Mouse (Mus musculus) B cell, adult 2 months (primary cell): ENCODE data around the gene Ralbp1.

Experiments used
- DNase-seq, 2 experiments: peaks; one replicate each; pipeline ENCODE4 v3.0.0; 2022

Ralbp1 gene

DNA sequence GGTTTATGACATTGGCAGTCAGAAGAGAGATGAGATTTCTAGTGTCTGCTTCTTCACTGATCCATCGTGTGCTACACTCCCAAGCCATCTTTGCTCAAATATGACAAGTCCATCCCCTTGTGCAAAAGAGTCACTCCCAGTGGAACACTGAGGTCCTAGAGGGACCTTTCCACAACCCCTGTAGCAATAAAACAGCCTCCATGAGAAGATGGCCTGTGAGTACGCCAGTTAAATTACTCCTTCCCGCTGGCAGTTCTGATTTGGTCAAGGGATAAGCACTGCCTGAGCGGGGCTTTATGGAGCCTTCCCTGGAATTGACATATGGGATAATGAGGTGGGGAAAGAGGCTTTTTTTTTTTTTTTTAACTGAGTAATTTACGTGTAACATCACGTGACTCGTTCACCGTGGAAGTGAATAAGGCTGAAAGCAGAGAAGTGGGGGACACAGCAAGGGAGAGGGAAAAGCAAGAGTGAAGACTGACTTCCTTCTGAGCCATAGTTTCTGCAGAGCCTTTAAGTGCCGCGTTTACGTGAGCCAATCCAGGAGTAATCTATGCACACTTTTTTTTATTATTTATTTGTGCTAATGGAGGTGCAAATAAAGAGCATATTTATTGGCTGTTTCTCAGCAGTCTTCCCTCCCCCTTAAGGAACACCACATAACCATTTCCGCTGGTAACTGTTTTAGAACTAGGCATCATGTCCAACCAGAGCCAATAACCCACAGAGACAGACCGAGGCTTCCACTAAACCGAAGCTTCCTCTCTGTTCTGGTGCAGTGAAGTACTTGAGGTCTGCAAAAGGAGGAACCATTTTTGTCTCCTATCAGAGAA is at the start of gene Ralbp1:
Ralbp1 (minus strand) TSS at position 102 of the 833 bp plus-strand sequence.
- peak; percentile 42 to 44 for DNase-seq

DNA sequence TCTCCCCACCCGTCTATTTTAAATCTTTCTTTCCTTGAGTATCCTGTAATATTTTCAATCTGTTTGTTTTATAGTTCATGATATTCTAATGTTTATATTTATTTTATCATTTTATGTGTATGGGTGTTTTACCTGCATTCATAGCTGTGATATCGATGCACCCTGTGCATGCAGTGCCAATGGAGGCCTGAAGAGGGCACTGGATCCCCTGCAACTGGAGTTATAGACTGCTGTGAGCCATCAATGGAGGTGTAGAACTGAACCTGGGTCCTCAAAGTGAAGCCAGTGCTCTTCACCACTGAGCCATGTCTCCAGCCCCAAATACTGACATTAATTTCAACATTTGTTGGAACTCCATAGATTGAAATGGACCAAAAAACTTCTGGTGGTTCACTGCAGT is 48.1 kb upstream of the Ralbp1 start:
- peak; percentile 40 to 49 for DNase-seq

DNA sequence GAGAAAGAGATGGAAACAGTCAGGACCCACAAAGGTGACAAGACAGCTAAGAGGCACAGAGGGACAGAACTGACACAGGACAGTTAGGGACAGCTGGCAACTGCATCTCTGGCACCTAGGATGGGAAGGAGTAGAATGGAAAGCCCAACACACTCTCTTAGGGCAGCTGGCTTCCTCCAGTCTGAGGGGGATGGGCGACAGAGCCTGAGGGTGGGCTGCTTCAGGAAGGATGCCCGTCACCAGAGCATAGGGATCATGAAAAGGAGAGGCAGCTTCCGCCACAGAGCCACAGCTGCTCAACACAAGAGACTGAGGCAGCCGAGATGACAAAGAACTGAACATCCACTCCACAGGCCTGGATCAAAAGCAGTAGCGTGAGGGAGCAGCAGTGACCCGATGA is 45.9 kb upstream of the Ralbp1 start:
- DNase-seq = no peak

DNA sequence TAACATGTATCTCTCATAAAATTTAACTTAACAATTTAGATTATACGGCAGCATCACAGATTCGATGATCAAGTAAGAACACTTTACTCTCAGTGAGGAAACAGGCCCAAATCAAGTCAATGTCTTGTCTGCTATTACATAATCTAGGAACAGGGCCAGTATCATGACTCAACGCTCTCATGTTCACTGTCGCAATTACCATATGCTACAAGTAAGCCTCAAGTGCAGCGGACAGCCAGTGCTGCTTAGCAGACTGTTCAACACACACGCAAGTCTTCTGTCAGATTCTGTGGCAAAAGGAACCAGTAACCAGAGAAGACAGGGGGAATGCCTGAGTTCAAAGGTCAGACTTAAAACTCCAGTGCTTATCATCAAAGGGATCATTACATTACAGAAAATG is 45.4 kb upstream of the Ralbp1 start:
- no peak for DNase-seq

DNA sequence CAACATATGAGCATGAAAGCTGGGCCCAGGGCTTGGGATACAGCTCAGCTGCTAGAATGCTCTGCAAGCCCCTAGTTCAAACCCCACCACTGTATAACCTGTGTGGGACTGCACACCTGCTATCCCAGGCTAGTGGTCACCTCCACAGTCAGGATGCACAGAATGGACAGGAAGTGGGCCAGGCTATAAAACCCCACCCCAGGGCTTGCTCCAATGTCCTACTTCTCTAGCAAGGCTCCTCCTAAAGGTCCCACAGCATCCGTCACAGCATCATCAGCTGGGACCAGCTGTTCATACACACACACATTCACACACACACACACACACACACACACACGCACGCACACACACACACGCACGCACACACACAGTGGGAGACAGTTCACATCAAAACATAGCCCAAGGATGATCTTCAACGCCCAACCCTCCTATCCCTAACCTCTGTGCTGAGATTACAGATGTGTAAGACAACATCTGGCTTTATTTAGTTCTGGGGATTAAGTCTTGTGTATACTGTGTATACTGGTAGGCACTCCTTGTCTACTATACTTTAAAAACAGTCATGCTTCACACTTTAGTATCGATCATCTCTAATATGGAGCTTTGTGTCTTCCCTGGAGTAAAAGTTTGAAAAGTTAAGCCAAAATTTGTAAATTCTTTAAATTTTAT is 44.7 kb upstream of the Ralbp1 start:
- DNase-seq = no peak

- no peak for DNase-seq
Observed at GRCm38 (mm10) chr17:65929319-65929978, 43.9 kb upstream of the Ralbp1 start.

DNA sequence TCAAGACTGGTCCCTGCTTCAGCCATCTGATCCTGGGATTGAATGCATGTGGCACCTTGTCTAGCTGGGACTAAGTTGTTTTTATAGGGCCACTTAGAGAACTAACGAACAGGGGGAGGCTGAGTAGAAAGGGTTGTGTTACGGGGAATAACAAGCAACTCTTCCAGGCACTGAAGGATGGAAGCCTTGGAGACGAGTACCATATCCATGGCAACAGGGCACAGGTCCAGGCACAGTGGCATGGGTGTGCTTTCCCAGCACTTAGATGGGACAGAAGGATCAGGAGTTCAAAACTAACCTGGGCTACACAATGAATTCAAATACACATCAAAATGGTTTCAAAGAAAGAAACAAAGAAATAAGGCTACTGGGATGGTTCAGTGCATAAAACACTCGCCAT is 41.5 kb upstream of the Ralbp1 start:
- no peak for DNase-seq

DNA sequence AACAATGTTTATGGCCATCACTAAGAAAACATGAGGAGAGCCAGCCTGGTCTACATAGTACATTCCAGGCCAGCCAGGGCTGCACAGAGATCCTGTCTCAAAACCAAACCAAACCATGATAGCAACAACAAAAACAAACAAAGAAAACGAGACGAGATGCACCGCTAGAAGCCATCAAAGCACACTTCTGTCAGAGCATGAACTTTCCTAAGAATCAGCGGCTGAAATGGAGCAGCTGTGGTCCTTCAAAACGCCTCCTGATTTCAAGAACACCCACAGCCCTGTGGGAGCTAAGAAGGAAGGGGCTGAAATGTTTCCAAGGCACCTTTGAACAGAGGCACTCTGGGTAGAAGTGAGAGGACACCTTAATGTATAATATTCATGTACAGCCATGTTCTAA is 38.6 kb upstream of the Ralbp1 start:
- no peak for DNase-seq

DNA sequence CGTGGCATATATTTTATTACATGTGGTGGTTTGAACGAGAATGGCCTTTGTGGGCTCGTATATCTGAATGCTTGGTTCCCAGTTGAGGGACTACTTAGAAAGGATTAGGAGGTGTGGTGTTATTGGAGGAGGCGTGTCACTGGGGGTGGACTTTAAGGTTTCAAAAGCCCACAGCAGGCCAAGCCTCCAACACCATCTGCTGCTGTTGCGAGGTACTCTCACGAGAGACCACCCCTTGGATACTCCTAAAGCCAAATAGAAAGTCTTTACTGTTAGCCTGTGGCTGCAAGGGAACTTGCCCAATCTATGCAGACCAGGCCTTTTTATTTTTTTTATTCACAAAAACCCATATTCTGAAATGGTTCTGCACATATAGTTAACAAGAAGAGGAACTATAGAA is 36.4 kb upstream of the Ralbp1 start:
- no peak for DNase-seq

GRCm38 (mm10) chr17:65919235-65919634 is 33.6 kb upstream of the Ralbp1 start:
- DNase-seq = no peak

DNA sequence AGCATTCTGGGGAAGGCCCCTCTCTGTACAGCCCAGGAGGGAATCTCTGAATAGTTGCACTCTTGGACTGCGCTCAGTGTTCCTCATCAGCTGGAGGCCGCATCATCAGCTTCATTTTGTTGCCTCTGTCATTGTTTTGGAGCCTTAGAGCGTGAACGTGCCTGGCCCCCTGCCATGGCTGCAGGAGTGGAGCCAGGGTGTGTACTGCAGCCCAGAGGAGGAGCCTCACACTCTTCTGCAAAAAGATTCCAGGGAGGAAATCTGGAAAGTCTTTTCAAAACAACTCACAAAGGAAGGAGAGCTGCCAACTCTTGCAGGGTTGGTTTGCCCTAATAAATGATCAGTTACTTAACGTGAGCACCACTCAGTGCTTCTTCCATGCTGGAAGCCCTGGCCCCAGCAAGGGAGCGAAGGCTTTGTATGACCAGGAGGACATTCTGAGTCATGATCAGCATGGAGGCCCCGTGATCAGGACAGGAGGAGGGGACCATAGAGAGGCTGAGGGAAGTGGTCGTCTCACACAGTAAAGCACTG is 30.6 kb upstream of the Ralbp1 start:
- DNase-seq = no peak

GRCm38 (mm10) chr17:65914083-65914482 is 28.5 kb upstream of the Ralbp1 start:
- no peak for DNase-seq

DNA sequence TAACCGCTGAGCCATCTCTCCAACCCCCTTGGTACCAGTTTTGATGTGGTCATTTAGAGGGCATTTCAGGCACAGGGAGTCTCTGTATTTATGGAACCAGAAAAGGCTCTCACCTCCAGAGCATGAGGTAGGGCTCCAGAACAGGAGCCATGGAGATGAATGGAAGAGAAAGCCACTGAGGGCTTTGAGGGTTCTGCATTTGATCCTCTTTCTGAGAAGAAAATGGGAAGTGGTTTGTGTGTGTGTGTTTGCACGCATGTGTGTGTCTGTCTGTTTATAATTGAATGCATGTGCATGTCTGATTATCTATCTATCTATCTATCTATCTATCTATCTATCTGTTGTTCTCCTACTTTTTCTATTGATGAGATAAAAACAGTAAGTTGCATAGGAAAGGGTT is 26.6 kb upstream of the Ralbp1 start:
- no peak for DNase-seq

GRCm38 (mm10) chr17:65911285-65912069 is 25.9 kb upstream of the Ralbp1 start:
- DNase-seq = no peak

- no peak for DNase-seq
Observed at GRCm38 (mm10) chr17:65908270-65908669, 22.7 kb upstream of the Ralbp1 start.

- DNase-seq = peak; percentile 54 to 61
Observed at GRCm38 (mm10) chr17:65906895-65907401, 21.4 kb upstream of the Ralbp1 start.

DNA sequence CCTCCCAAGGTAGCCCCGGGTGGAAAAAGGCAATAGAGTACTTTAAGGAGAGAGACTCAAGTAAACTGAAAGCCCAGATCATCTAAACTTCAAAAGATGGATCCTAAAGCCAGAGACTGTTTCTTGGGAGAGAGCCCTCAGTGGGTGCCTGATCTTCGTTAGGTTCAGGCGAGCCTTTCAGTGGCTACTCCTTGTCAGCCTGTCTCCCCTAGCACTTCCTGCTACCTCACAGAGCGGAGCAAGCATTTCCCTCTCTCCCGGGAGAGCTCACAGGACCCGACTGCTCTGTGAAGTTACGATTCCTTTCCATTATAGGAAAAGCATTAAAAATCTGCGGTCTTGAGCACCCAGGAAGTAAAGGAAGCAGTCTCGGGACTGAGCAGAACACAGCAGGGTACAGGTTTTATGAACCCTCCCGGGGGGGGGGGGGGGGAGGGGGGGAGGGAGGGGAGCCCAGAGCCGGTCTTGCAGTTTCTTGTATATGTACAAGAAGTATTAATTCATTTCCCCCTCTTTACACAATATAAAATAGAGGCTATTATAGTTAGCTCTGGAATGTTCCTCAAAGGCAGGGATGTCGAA is 20.8 kb upstream of the Ralbp1 start:
- DNase-seq = peak; percentile 8 to 14

DNA sequence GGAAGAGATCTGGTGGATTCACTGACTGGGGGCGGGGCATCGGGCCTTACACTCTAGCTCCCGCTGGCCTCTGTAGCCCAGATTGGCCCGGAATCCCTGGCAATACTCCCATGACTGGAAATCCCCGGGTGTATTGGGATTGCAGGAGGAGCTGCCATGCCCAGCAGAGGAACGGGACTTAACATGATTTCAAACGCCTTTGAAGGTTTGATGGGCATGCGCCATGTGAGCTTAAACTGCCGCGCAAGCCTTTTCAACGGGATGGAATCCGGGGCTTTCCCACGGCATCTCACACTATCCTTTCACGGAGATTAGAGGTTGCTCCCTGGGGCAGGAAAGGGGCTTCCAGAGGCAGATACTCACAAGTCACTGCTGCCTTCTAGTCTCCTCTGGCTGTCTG is 19.6 kb upstream of the Ralbp1 start:
- no peak for DNase-seq

- DNase-seq = no peak
Observed at GRCm38 (mm10) chr17:65903826-65904225, 18.2 kb upstream of the Ralbp1 start.

DNA sequence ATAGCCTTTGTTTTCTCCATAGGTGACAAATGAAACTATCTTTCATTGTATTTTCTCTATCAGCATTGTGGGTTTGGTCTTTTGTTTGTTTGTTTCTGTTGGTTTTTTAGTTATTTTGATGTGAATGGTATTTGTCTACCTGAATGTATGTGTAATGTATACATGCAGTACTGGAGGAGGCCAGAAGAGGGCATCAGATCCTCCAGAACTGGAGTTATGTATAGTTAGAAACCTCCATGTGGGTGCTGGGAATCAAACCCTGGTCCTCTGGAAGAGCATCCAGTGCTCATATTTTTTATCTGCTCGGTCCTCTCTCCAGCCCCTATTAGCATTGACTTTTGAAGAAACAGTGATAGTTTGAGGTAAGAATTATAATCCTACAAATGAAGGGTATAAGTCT is 17.4 kb upstream of the Ralbp1 start:
- peak; percentile 11 to 34 for DNase-seq

- DNase-seq = no peak
Observed at GRCm38 (mm10) chr17:65902281-65902680, 16.7 kb upstream of the Ralbp1 start.

DNA sequence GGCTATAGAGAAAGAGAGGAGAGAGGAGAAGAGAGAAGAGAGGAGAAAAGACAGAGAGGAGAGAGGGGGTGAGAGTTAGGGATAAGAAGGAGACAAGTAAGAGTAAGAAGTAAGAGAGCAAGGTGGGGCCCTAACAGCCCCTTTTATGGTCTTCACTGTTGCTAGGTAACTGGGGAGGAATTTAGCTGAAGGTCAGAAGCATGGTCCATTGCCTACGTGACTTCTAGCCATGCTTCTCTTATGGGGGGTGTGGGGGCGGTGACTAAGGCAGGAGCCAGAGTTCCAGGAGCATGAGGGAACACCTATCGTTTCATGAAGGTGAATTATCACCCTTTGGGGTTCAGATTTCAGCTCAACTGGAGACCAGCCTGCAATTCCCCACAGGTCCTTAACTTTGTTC is 10.4 kb upstream of the Ralbp1 start:
- DNase-seq = no peak
